Mouse (Mus musculus) liver, embryonic 14.5 days (tissue): ENCODE data around the gene Ntsr2. TPM values are rescaled to one million over a fixed set of nuclear protein-coding genes. Genes with fewer than 3 reads are reported as not detected.

Experiments
- ATAC-seq: fragments of 200-750 bp; cut with Nextera tagmentation; 2 replicates; pipeline ENCODE4 v1.8.0; 2017; ENCODE audit warnings: moderate number of reproducible peaks, mild to moderate bottlenecking, moderate library complexity; ENCODE audit not compliant: insufficient read depth
- DNase-seq, 3 experiments: peaks; one replicate each; pipeline ENCODE4 v3.0.0-alpha.2; 2012 to 2013; ENCODE audit warnings: low read depth in 3 of 3, low spot score in 3 of 3
- H3K27ac ChIP-seq: fragments of 300-500 bp; sonication (generic); 2 replicates; pipeline ENCODE4 v1.5.1; 2014; ENCODE audit warnings: moderate library complexity, mild to moderate bottlenecking, control low read depth, inconsistent platforms
- H3K27me3 ChIP-seq: fragments of 300-500 bp; sonication (generic); 2 replicates; pipeline ENCODE4 v1.6.1; 2014; ENCODE audit warnings: mild to moderate bottlenecking, low read length, moderate library complexity; ENCODE audit not compliant: control insufficient read depth, insufficient read depth
- H3K36me3 ChIP-seq: fragments of 300-500 bp; sonication (generic); replicated peaks from 2 replicates; pipeline ENCODE4 v1.6.1; 2014; ENCODE audit warnings: low read depth; ENCODE audit not compliant: control insufficient read depth, insufficient read depth
- H3K4me1 ChIP-seq, 2 experiments: fragments of 200-500 bp in 1 of 2; fragments of 300-500 bp in 1 of 2; sonication (generic) in 1 of 2; replicated peaks; 2 replicates each; pipeline ENCODE4 v1.6.1; 2012 to 2014; ENCODE audit warnings: antibody characterized with exemption in 1 of 2, inconsistent platforms in 1 of 2, low read length in 1 of 2; ENCODE audit not compliant: control insufficient read depth in 2 of 2, insufficient read depth in 2 of 2
- H3K4me2 ChIP-seq: fragments of 300-500 bp; sonication (generic); 2 replicates; pipeline ENCODE4 v1.6.1; 2014; ENCODE audit warnings: low read depth, mild to moderate bottlenecking, control low read depth, moderate library complexity
- H3K4me3 ChIP-seq, 2 experiments: fragments of 200-500 bp in 1 of 2; fragments of 300-500 bp in 1 of 2; sonication (generic) in 1 of 2; 2 replicates each; pipeline ENCODE4 v1.5.1; 2012 to 2014; ENCODE audit warnings: low read depth in 2 of 2, low read length in 2 of 2, mild to moderate bottlenecking in 2 of 2, control low read depth in 1 of 2, inconsistent platforms in 1 of 2, moderate library complexity in 1 of 2; ENCODE audit not compliant: insufficient read depth in 1 of 2
- H3K9ac ChIP-seq: fragments of 300-500 bp; sonication (generic); replicated peaks from 2 replicates; pipeline ENCODE4 v1.6.1; 2014; ENCODE audit warnings: mild to moderate bottlenecking, control low read depth, moderate library complexity
- H3K9me3 ChIP-seq: fragments of 300-500 bp; sonication (generic); 2 replicates; pipeline ENCODE4 v1.6.1; 2016; ENCODE audit warnings: low read length, mixed read lengths; ENCODE audit not compliant: control insufficient read depth
- CTCF ChIP-seq: IDR thresholded peaks from 2 replicates; pipeline ENCODE4 v1.5.1; 2016; ENCODE audit warnings: antibody characterized with exemption, low read depth, control low read depth
- EP300 ChIP-seq: IDR thresholded peaks from 2 replicates; pipeline ENCODE4 v1.6.1; 2016; ENCODE audit warnings: antibody characterized with exemption, low read depth
- WGBS: fragments of 180-500 bp; shearing (Covaris S2); extraction: QIAGEN DNeasy Blood & Tissue Kit; methylation state at CpG from one replicate; pipeline ENCODE4 v1.1.7; 2014; ENCODE audit not compliant: insufficient replicate concordance; 5-methylcytosine and 5-hydroxymethylcytosine counted together
- polyA plus RNA-seq, 2 experiments: library from polyadenylated mRNA; depleted of rRNA in 1 of 2; stranded (reverse) in 1 of 2; unstranded in 1 of 2; fragments of >200 nt; fragmentation: Nextera tagmentation in 1 of 2; extraction: Ambion mirVana in 1 of 2; gene quantifications; 2 replicates each; pipeline versions ENCODE4 v1.2.1 to v1.2.3; 2012 to 2014

Gene Ntsr2
- polyA plus RNA-seq, 2 experiments: not detected

- ATAC-seq (no peak), DNase-seq (no peak)
- no peak for TF ChIP-seq CTCF
- no peak for TF ChIP-seq EP300
- Histone ChIP-seq H3K4me1 (no peaks in the 10 kb centered on the region), H3K9me3 (no peaks in the 10 kb centered on the region), H3K4me3 (no peak overlapping the region), H3K27me3 (peaks cover 1% of the 10 kb centered on the region; the same call in 1 of the 2 replicates), H3K27ac (no peak overlapping the region), H3K9ac (no peak overlapping the region), H3K36me3 (no peaks in the 10 kb centered on the region), H3K4me2 (no peak overlapping the region)
- WGBS: 71% methylated on average over 6 of the region's 6 CpGs
Observed at GRCm38 (mm10) chr12:16648273-16648672, 4.9 kb upstream of the Ntsr2 start.

- WGBS: 58% methylated on average over 6 of the region's 6 CpGs
- no peaks in the 10 kb centered on the region for H3K9me3 ChIP-seq
- H3K4me1 ChIP-seq: no peaks in the 10 kb centered on the region
- no peak overlapping the region for H3K4me2 ChIP-seq
- peaks cover 2% of the 10 kb centered on the region for H3K27me3 ChIP-seq
- TF ChIP-seq EP300 (no peak), CTCF (no peak)
- no peak overlapping the region for H3K4me3 ChIP-seq
- no peak overlapping the region for H3K9ac ChIP-seq
- no peak for ATAC-seq
- no peak overlapping the region for H3K27ac ChIP-seq
- H3K36me3 ChIP-seq: no peaks in the 10 kb centered on the region
- no peak for DNase-seq
Observed at GRCm38 (mm10) chr12:16649819-16650218, 3.4 kb upstream of the Ntsr2 start.

GRCm38 (mm10) chr12:16655604-16656003 is 2.4 kb downstream of the Ntsr2 start:
- no peak overlapping the region for H3K4me3 ChIP-seq
- peaks cover 2% of the 10 kb centered on the region for H3K27me3 ChIP-seq
- no peaks in the 10 kb centered on the region for H3K9me3 ChIP-seq
- H3K9ac ChIP-seq: no peak overlapping the region
- TF ChIP-seq EP300 (no peak), CTCF (no peak)
- ATAC-seq: no peak
- no peak overlapping the region for H3K4me2 ChIP-seq
- no peak for DNase-seq
- no peak overlapping the region for H3K27ac ChIP-seq
- 55% methylated on average over 4 of the region's 4 CpGs for WGBS
- H3K36me3 ChIP-seq: no peaks in the 10 kb centered on the region
- H3K4me1 ChIP-seq: no peaks in the 10 kb centered on the region

GRCm38 (mm10) chr12:16656906-16657875 is 4.0 kb downstream of the Ntsr2 start:
- 46% methylated on average over 5 of the region's 5 CpGs for WGBS
- Histone ChIP-seq H3K27ac (no peak overlapping the region), H3K9me3 (no peaks in the 10 kb centered on the region), H3K27me3 (peaks cover 2% of the 10 kb centered on the region), H3K4me3 (no peak overlapping the region), H3K4me2 (no peak overlapping the region), H3K9ac (no peak overlapping the region), H3K36me3 (no peaks in the 10 kb centered on the region), H3K4me1 (no peaks in the 10 kb centered on the region)
- DNase-seq: no peak
- TF ChIP-seq EP300: no peak
- TF ChIP-seq CTCF: no peak
- ATAC-seq: no peak

- Histone ChIP-seq H3K27me3 (no peaks in the 10 kb centered on the region), H3K27ac (no peak overlapping the region), H3K9ac (no peak overlapping the region), H3K36me3 (no peaks in the 10 kb centered on the region), H3K4me3 (no peak overlapping the region), H3K4me2 (no peak overlapping the region), H3K4me1 (no peaks in the 10 kb centered on the region), H3K9me3 (no peaks in the 10 kb centered on the region)
- TF ChIP-seq CTCF (no peak), EP300 (no peak)
- WGBS: 73% methylated on average over 10 of the region's 10 CpGs
- DNase-seq (no peak), ATAC-seq (no peak)
Observed at GRCm38 (mm10) chr12:16661459-16661858, 8.3 kb downstream of the Ntsr2 start.
